Mouse (Mus musculus): ENCODE measurements around the gene Vti1a. TPM values are rescaled to one million over a fixed set of nuclear protein-coding genes. Genes with fewer than 3 reads are reported as not detected.

Gene Vti1a
- total RNA-seq, 2 experiments from 2014 or later, result 20.9 to 34.3 TPM

DNA sequence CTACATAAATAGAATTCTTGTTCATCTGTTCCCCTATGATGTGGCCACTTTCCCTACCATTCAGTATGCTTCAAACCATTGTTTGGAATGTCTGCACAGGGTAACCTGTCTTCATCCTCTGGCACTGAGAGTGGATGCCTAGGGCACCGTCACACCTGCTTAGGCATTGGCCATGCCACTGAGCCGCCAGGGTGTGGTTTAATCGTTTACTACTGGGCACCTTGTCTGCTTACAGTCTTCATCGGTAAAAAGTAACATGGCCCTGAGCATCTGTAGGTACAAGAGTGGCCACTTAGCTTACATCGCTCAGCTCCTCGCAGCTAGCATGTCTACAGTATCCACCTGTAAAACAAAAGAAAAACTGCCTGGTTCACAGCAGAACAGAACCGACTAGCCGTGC, 264.1 kb downstream of the Vti1a start:
- no peak for ATAC-seq (ENCODE audit: poor library complexity, severe bottlenecking)

DNA sequence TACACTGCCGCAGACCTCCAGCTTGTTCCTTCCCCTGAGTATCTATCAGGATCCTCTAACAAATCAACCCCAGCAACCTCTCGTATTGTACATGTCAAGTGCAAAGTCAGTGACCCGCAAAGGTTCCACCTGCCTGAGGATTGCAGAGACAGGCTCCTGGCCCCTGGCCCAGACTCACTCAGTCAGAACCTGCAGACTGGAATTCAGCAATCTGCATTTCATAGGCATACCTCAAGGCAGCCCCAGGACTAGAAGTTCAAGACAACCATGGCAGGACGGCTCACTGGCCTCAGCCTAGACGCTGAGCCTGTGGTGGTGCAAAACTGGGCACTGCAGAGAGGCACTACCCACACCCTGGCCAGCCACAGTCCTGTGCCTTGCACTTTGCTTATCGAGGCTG, 264.6 kb downstream of the Vti1a start:
- ATAC-seq (ENCODE audit: poor library complexity, severe bottlenecking), result no peak

DNA sequence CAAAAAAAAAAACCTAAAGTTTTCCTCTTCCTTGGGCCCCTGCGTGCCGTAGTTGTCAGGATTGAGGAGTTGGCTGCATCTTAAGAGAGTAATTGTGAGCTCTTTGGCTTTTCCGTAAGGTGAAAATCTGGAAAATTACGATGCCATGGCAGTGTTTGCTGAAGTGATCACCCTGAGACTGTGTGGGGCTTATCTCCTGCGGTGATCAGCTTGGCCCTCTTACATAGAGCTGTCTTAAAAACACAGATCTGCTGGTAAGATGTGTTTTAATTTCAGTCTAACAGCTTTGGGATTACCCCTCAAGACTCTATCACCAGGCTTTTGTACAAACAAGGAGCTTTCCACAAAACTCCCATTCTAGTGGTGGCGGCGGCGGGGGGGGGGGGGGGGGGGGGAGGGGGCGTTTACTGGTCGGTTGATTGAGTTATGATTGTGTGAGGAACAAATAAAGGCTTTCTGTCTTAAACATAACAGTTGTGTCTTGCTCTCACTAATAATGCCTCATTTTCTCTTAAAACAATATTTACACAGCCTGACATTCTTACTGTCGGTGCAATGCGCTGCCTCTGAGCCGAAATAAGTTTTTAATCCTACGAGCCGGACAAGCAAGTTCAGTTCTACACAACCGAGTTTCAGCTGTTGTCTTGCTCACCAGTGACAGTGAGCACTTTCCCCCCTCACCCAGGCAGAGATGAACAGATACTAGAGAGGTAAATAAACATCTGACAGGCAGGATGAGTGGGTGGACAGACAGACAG, 267.0 kb downstream of the Vti1a start:
- ATAC-seq (ENCODE audit: poor library complexity, severe bottlenecking), result no peak

DNA sequence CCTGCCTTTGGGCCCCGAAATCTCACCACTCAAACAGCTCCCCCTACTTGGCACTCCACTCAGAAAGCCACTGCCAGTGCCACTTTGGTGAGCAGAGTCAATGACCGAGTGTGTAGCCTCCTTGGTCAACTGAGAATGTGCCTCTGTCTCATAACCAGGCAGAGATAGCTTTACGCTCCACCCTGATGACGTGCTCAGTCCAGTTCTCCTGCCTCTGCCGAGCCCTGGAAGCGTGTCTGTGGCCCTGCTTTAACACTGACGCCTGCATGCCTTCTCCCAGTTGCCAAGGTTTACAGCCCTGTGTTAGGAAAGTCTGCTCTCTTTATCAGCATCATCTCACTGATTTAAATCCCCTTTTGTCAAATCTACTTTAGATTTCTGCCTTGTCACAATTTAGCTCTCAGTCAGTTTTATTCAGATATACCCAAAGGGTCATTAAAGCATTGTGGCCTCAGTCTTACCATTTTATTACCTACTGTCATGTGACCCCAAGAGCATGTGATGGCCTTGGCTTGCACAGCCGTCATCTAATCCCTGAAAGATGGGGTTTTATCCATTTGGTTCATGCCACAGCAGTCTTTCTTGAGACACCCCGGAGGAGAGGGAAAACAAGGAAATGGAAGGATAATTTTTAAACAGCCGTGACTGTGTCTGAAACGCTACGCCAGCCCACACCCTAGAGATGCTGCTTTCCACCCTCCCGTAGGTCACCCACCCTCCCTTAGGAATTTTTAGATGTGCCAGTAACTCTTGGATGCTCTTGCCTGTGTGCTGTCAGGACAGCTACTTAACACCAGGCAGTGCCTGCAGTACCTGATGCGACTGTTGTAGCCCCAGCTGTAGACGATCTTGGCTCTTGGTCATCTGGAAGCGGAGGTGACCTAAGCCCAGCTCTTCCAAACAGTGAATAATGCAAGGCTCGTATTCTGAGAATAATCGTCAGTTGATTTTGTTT, 269.5 kb downstream of the Vti1a start:
- no peak for ATAC-seq (ENCODE audit: poor library complexity, severe bottlenecking)

DNA sequence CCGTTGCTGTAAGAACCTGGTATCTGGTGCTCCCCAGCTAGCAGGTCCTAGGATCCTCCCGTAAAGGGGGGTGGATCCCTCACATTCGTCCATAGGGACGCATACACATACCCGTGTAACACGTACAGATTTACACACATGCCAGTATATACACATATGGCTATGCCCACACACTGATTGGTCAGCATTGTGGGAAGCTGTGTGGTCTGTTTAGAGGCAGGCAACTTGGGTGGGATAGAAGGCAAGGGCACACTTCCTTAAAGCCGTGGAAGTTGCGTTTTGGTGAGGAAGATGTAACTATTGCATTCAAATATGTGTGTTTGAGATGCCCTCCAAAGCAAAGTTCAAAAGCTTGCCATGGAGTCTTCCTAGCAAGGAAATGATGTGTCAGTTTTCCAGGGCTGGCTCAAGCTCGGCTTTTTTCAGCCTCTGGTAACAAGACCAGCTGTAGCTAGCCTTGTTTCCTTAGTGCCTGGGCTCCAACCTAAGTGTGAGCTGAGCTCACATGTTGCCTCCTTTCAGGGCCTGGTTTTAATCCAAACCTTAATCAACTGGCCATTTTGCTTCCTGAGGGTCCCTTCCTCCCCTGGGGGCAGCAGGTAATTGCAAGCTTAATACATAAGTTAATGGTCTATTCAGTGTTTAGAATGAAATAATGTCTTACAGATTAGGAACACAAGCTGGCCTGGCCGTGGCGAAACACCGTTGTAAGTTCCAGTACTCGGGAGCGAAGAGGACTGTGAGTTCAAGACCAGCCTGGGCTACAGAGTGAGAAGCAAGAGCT, 271.7 kb downstream of the Vti1a start:
- ATAC-seq (ENCODE audit: poor library complexity, severe bottlenecking), result peak; percentile 81

DNA sequence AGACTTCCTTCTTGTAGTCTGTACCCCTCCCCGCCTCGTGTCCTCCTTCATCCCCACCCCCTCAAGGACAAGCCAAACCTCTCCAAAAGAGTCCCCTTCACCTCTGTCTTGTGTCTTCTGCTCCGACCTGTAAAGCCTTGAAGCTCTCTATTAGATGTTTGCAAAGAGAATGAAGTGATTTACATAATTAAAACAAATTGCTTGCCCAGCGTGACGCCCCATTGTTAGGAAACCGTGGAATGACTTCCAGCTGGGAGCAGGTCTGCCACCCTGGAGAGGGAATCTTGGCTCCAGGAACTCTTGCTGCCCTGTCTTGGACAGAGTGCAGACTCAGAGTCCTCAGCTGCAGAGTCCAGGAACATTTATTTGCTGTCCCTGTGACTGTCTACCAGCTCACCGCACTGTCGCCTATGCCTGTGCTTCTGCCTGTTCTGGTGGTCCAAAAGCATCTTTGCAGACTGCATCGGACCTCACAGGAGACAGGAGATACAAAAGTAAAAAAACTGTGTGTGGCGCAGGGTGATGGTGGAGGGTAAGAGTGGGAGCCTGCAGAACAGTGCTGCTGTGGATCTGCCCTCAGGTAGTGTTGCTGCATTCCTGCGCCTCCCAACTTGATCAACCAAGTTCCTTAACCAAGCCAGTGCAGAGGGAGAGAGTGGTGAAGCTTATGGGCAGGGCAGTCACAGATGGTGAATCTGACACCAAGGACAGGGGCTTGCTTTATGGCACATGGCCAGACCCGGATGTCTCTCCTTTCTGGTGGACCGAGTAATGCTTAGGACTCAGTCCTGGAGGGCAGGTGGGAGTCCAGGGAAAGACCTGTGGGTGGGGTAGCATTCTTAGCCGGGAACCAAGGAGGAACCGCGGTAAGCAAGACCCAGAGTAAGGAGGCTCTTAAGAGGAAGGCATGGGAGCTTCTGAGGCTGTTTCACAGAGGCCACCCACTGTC, 273.1 kb downstream of the Vti1a start:
- ATAC-seq (ENCODE audit: poor library complexity, severe bottlenecking), result no peak

DNA sequence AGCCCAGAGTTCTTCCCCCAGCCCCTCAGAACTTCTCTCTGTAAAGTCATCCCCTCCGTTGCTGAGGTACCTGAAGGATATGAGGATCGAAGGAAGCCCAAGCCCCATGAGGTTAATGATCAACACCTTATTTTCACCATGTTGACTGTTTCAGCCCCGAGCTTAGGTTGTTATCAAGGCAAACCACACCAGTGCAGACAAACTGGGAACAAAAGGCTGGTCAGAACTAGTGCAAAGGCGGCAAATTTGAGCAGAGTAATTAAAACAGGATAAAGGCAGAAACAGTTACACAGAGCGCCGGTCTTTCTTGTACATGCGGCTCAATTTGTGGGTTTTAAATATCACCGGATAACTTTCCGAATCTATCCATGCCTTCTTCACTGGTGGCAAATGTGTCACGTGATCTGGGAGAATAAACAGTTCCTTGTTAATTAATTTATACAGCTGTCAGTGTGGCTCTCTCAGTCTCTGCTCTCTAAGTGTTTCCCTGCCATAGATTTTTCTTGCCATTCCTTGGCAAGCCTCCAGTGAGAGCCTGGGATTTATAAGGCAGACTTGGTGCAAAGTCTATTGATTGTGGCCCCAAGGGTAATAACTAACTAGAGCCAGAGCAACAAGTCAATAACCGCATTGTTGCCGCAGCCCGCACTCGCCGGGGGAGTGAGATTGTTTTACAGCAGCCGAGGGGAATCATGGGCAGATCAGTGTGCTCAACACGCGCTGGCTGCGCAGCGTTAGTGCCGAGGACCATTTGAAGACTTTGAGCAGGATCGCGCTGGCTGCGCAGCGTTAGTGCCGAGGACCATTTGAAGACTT, 277.0 kb downstream of the Vti1a start:
- no peak for ATAC-seq (ENCODE audit: poor library complexity, severe bottlenecking)

DNA sequence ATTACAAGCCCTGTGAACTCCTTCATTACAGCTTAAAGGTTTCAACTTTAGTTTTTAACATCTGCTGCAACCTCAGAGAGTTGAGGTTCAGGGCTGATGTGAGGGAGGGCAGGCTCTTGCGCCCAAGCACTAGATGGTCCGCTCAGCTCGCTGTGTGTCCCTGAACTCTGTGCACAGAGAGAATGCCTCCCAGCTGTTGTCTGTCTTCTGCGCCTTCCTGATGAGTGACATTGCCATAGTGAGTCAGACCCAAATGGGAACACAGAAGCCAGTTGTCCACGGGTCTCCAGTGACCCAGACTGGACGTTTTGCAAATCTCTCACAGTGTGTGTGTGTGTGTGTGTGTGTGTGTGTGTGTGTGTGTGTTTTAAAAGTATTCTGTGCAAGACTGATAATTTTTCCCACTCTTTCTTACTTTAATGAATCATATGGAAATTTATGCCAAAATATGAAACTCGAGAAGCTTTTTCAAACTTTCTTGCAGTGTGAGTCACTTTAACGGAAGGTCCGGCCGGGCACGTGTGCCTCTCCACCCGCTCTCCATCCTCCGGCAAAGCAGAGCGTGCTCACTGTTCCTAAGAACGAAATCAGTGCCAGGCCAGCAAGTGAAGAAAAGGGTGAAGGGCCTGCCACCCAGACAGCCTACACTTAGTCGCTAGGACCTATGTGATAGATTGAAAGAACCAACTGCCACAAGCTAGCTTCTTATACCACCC, 277.8 kb downstream of the Vti1a start:
- no peak for ATAC-seq (ENCODE audit: poor library complexity, severe bottlenecking)

DNA sequence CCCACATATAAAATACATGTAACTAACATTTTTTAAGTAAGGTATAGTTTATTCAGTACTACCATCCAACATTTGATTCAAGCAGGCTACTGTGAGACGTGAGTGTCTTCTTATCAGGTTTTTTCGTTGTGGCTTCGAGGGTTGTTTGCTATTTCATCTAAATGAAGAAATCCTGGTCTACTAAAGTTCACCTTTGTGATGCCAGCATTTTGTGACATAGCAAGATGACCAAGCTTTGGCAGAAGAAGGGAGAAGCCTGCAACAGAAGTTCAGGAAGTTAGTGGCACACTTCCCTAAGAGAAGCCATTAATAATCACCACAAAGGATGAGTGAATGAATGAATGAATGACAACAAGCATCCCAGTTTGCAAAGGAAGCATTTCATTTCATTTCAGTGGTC, 278.4 kb downstream of the Vti1a start:
- ATAC-seq (ENCODE audit: poor library complexity, severe bottlenecking), result no peak

DNA sequence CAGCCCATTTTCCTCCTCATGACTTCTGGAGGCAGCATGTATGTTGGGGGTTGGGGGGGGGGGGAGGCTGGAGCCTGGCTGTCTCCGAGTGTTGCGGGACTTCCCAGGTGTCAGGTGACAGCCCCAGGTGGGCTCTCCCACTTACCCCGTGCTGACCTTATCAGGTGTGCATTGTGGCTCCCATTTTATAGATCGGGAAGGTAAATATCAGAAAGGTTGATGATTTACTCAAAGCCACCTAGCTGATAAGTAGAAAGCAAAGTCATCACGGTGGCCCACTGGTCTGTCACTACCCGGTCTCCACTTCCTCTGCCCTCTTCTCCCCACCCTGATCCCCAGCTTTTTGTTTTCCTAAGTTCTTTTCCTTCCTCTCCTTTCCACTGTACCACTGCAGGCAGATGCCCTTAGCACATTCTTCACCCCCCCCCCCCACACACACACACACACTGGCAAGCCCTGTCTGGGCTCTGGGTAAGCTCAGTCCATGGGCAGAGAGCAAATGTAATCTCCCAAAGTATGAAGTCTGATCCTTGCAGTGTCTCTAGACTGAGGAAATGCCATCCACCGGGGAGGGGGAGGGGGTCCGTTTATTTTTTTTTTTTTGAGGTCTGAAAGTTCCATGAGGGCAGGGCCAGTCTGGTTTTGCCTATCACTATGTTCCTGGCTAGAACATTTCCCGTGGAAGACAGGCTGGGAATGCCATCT, 280.0 kb downstream of the Vti1a start:
- ATAC-seq (ENCODE audit: poor library complexity, severe bottlenecking), result no peak

DNA sequence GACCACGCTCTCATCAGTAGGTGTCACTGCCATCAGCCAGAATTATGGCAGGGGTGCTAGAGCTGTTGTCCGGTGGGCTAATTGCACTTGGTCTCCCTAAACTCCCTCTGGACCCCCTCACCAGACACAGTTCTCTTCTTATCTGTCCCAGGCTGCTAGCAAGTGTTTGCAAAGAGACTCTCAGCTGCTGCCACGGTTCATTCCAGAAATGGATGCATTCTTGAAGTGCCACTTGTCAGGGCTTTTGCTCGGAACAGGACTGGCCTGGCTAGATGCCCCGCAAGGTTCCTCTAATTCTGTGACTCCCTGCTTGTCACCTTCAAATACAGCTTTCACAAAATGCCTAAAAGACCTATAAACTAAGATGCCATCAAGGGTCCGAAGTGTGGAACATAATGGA, 280.7 kb downstream of the Vti1a start:
- ATAC-seq (ENCODE audit: poor library complexity, severe bottlenecking), result no peak

DNA sequence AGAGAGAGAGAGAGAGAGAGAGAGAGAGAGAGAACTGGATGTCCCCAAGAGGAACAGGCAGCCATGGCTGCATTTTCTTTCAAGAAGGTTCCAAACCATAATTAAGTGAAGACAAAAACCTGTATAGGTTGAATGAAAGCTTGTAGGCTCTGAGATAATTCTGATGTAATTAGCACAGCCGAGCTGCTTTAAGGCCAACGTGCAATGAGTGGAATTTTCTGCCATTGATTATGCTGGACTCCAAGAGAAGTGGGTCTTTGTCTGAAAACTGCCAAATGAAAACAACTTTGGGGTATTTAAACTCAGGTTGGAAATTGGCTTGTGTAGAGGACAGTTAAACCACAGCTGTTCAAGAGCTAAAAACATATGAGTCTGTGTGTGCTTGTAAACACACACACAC, 281.2 kb downstream of the Vti1a start:
- no peak for ATAC-seq (ENCODE audit: poor library complexity, severe bottlenecking)

DNA sequence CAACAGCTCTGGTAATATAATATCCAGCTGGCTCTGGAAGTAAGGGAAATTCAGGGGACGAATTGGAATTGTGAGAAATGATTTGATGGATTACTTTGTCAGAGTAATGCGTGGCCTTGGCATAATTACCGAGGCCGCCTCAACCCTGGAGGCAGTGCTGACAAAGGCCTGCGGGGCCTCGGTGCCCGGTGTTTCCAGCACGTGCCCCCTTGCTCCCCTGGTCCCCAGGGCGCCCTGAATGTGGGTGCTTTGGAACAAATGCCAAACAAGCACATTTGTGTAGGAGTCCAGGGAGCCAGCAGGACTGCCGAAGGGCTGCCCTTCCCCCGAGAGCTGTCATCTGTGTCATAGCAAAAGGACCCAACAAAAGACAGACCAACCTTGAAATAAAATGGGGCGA, 281.9 kb downstream of the Vti1a start:
- ATAC-seq (ENCODE audit: poor library complexity, severe bottlenecking), result no peak

DNA sequence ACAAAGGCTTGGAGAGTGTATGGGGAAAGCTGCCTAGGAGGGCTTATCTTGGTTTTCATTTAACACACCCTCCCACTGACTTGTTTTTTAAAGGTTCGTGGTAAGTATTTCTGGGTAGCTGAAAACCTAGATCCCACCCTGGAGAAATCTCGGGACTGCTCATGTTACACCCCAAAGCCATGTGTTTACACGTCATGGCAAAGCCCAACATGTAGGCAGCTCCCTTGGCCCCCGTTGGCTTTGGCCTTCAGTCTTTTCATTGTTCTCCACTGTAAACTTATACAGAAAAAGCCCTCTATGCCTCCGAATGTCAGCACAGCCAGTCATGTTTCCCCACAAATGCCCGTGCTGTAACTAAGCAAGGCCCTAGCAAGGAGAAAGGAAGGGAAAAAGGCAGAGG, 283.0 kb downstream of the Vti1a start:
- ATAC-seq (ENCODE audit: poor library complexity, severe bottlenecking), result no peak

DNA sequence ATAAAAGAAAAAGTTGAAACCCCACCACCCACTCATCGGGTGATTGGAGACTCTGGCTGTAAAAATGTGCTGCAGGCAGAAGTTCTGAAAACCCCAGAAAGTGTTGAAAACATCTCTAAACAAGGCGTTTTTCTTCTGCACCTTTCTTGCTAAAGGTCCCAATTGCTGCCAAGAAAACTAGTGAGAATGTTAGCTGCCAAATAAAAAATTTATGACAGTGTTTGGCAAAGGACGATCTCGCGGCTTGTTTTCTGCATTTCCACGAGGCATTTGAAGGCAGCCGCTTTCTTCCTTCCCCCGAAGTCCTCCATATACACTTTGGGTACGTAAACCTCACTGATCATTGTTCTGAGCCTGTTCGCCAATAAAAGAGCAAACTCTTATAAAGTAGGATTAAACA, 291.6 kb downstream of the Vti1a start:
- ATAC-seq (ENCODE audit: poor library complexity, severe bottlenecking), result no peak

DNA sequence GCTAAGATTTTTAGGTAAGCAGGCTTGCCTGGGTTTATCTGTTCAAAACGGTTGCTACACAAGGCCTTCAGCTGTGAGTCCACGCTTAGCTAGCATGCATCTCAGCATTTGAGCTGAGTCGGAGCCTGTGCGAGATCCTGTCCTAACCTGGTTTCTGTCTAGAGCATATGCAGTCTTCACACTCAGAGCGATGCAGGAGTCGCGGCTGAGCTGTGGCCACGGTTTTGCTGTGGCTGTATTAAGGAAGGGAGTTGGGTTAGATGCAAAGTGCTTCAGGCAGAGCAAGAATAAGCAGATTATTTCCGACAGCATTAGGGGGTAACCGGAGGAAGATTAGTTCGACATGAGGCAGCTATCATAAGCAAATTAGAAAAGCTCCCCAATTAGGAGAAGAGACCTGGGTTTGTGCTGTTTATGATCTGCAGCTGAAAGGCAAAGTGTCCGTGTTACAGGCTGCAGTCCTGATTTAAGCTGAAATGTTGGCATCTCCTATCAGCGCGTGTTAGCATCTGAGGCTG, 292.8 kb downstream of the Vti1a start:
- ATAC-seq (ENCODE audit: poor library complexity, severe bottlenecking), result no peak

DNA sequence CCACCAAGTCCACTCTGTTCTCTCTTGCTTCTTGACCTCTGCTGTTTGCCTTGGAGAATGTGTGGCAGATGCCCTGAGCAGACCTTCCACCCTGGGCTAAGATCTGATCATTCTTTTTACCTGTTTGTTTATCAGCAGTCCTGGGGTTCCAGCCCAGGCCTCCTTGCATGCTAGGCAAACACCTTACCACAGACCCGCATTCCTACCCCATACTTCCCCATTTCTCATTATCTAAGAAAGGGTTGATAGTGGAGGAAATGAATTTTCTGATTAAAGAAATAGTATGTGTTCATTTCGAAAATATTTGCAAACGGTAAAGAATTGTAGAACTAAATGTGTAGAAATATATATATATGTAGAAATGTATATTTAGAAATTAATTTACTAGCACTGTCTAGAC, 293.7 kb downstream of the Vti1a start:
- no peak for ATAC-seq (ENCODE audit: poor library complexity, severe bottlenecking)

DNA sequence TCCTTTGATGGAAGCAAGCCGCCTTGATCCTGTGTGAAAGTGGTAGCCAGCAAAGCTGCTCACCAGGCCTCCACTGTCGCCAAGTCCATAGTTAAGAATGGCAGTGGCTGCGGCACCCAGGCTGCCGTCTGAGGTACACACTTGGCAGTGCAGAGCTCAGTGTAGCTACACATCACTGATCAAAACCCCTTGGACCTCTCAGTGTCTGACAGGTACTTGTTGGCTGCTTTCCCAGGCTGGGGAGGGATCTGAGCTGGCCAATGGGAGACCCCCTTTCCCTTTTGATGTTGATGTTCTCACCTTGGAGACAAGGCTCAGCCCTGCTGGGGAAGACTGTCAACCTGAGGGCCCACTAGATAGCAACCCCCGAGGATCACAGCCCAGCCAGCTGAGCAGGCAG, 299.6 kb downstream of the Vti1a start:
- no peak for ATAC-seq (ENCODE audit: poor library complexity, severe bottlenecking)

Data from megakaryocyte, adult 5-6 weeks (primary cell).